Mouse (Mus musculus): Measurements from ENCODE around the gene Cog8. TPM values are rescaled to one million over a fixed set of nuclear protein-coding genes. Genes with fewer than 3 reads are reported as not detected.

Cog8 gene
- total RNA-seq, 1 experiment = 37.8 TPM

DNA sequence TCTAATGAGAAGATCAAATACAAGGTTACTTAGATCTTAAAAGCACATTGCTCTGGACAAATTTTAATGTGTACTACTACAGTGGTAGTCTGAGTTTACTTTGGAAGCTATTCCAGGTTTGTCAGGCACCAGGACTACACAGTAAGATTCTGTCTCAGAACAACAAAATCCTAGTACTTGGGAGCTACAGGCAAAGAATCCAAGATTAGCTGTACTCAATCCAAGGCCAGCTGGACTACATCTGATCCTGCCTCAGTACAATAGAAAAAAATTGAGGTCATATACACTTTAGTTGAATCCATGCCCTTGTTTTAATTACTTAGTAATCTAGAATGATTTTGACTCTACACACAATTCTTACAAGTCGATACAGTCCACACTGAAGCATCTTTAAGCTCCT is 41.6 kb downstream of the Cog8 start:
- in situ Hi-C loops (cut with MboI; ENCODE audit: low sequenced_read_pairs in 2 of 2, unreplicated experiment in 2 of 2) = no loop called here
- no peak for DNase-seq (ENCODE audit: low read depth, low spot score)
- no peak overlapping the region for H3K9ac ChIP-seq (ENCODE audit: insufficient read depth, low read depth, low read length, poor library complexity, severe bottlenecking)
- no peak overlapping the region for H3K4me3 ChIP-seq (ENCODE audit: insufficient read depth in 1 of 2, low read depth in 1 of 2, low read length in 2 of 2, poor library complexity in 1 of 2, severe bottlenecking in 1 of 2)
- H3K27ac ChIP-seq (ENCODE audit: insufficient read depth, low read depth, low read length, poor library complexity, severe bottlenecking) = no peak overlapping the region
- H3K4me1 ChIP-seq (ENCODE audit: control insufficient read depth in 2 of 2, insufficient read depth in 2 of 2, low read length in 2 of 2, poor library complexity in 1 of 2) = no peaks in the 10 kb centered on the region
- TF ChIP-seq MAFK (IDR thresholded peaks at IDR 0.05; ENCODE audit: insufficient read depth, low read depth, low read length) (no peak), CHD2 (IDR thresholded peaks at IDR 0.05; ENCODE audit: low read depth, low read length) (no peak), ZNF384 (IDR thresholded peaks at IDR 0.05; ENCODE audit: low read depth, low read length) (no peak), ZC3H11A (IDR thresholded peaks at IDR 0.05; ENCODE audit: borderline replicate concordance, low read depth, low read length) (no peak)
- H3K36me3 ChIP-seq (ENCODE audit: control insufficient read depth, insufficient read depth, low read length, poor library complexity, severe bottlenecking) = peaks cover 15% of the 10 kb centered on the region
- H3K9me3 ChIP-seq (ENCODE audit: control insufficient read depth, insufficient read depth, low read depth, low read length) = no peaks in the 10 kb centered on the region

DNA sequence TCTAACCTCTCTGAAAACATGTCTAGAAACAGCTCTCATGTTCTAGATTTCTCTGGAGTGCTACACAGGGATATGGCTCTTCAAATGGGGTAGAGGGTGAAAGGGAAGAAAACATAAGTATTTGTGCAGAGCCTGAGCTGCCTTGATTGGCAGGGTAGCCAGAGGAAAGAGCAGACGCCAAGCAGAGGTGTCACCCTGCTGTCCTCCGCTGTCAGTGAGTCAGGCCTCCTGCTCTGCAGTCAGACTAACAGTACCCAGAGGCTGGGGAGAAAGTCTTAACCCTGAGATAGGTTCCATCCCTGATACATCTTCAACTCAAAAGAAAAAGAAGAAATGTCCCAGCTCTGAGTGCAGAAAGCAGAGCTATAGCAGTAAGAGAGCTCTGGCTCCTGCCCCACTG is 43.8 kb downstream of the Cog8 start:
- Histone ChIP-seq H3K36me3 (ENCODE audit: control insufficient read depth, insufficient read depth, low read length, poor library complexity, severe bottlenecking) (peaks cover 30% of the 10 kb centered on the region), H3K9ac (ENCODE audit: insufficient read depth, low read depth, low read length, poor library complexity, severe bottlenecking) (no peak overlapping the region), H3K27ac (ENCODE audit: insufficient read depth, low read depth, low read length, poor library complexity, severe bottlenecking) (no peak overlapping the region), H3K4me3 (ENCODE audit: insufficient read depth in 1 of 2, low read depth in 1 of 2, low read length in 2 of 2, poor library complexity in 1 of 2, severe bottlenecking in 1 of 2) (no peak overlapping the region), H3K9me3 (ENCODE audit: control insufficient read depth, insufficient read depth, low read depth, low read length) (no peaks in the 10 kb centered on the region), H3K4me1 (ENCODE audit: control insufficient read depth in 2 of 2, insufficient read depth in 2 of 2, low read length in 2 of 2, poor library complexity in 1 of 2) (no peaks in the 10 kb centered on the region)
- TF ChIP-seq ZC3H11A (IDR thresholded peaks at IDR 0.05; ENCODE audit: borderline replicate concordance, low read depth, low read length) (no peak), CHD2 (IDR thresholded peaks at IDR 0.05; ENCODE audit: low read depth, low read length) (no peak), HCFC1 (IDR thresholded peaks at IDR 0.05; ENCODE audit: borderline replicate concordance, insufficient read depth, low read length) (no peak), ZNF384 (IDR thresholded peaks at IDR 0.05; ENCODE audit: low read depth, low read length) (no peak), MAFK (IDR thresholded peaks at IDR 0.05; ENCODE audit: insufficient read depth, low read depth, low read length) (no peak)
- in situ Hi-C loops (cut with MboI; ENCODE audit: low sequenced_read_pairs in 2 of 2, unreplicated experiment in 2 of 2) = no loop called here
- no peak for DNase-seq (ENCODE audit: low read depth, low spot score)

DNA sequence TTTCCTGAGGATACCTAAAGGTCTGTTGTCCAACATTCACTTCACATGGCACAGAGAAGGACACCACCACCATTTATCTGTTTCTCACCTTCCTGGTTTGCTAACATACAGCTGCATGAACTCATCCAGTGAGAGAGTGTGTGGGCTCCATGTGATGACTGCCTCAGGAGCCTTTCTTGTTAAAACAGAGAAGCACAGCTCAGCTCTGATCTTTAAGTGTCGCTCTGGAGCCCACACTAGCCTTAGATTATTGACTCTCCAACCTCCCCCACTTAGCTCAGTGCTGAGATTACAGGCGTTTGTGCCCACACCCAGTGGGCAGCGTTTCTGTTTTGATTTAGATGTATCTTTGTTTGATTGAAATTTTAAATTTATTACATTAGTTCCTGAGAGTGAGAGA is 48.7 kb downstream of the Cog8 start:
- in situ Hi-C loops (cut with MboI; ENCODE audit: low sequenced_read_pairs in 2 of 2, unreplicated experiment in 2 of 2) = no loop called here
- peaks cover 45% of the 10 kb centered on the region for H3K36me3 ChIP-seq (ENCODE audit: control insufficient read depth, insufficient read depth, low read length, poor library complexity, severe bottlenecking)
- TF ChIP-seq ZNF384 (IDR thresholded peaks at IDR 0.05; ENCODE audit: low read depth, low read length) (no peak), HCFC1 (IDR thresholded peaks at IDR 0.05; ENCODE audit: borderline replicate concordance, insufficient read depth, low read length) (no peak), CHD2 (IDR thresholded peaks at IDR 0.05; ENCODE audit: low read depth, low read length) (no peak), MAFK (IDR thresholded peaks at IDR 0.05; ENCODE audit: insufficient read depth, low read depth, low read length) (no peak), ZC3H11A (IDR thresholded peaks at IDR 0.05; ENCODE audit: borderline replicate concordance, low read depth, low read length) (no peak)
- DNase-seq (ENCODE audit: low read depth, low spot score) = no peak
- H3K9me3 ChIP-seq (ENCODE audit: control insufficient read depth, insufficient read depth, low read depth, low read length) = no peaks in the 10 kb centered on the region
- no peak overlapping the region for H3K9ac ChIP-seq (ENCODE audit: insufficient read depth, low read depth, low read length, poor library complexity, severe bottlenecking)
- no peaks in the 10 kb centered on the region for H3K4me1 ChIP-seq (ENCODE audit: control insufficient read depth in 2 of 2, insufficient read depth in 2 of 2, low read length in 2 of 2, poor library complexity in 1 of 2)
- no peak overlapping the region for H3K4me3 ChIP-seq (ENCODE audit: insufficient read depth in 1 of 2, low read depth in 1 of 2, low read length in 2 of 2, poor library complexity in 1 of 2, severe bottlenecking in 1 of 2)
- H3K27ac ChIP-seq (ENCODE audit: insufficient read depth, low read depth, low read length, poor library complexity, severe bottlenecking) = no peak overlapping the region

DNA sequence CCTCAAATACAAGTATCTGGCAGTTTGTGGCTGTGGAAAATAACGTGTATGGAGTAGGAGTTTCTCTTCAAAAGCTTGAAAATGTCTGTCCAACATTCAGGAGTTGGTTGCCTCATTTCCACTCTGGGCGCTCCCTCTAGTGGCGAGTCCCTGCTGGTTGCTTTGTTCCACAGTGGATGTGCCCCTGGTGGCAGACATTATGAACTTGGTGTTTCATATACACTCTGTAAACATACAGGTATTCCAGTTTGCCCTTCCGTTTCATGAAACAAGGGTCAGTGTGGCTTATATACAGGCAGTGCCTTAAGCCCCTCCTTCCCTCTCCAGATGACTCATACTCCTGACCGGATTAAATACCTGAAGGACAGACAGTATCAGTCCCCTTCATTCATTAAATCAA is 54.0 kb downstream of the Cog8 start:
- no peaks in the 10 kb centered on the region for H3K4me1 ChIP-seq (ENCODE audit: control insufficient read depth in 2 of 2, insufficient read depth in 2 of 2, low read length in 2 of 2, poor library complexity in 1 of 2)
- peak; percentile 79 for DNase-seq (ENCODE audit: low read depth, low spot score)
- H3K9ac ChIP-seq (ENCODE audit: insufficient read depth, low read depth, low read length, poor library complexity, severe bottlenecking) = no peak overlapping the region
- no peaks in the 10 kb centered on the region for H3K9me3 ChIP-seq (ENCODE audit: control insufficient read depth, insufficient read depth, low read depth, low read length)
- H3K4me3 ChIP-seq (ENCODE audit: insufficient read depth in 1 of 2, low read depth in 1 of 2, low read length in 2 of 2, poor library complexity in 1 of 2, severe bottlenecking in 1 of 2) = no peak overlapping the region
- no peak overlapping the region for H3K27ac ChIP-seq (ENCODE audit: insufficient read depth, low read depth, low read length, poor library complexity, severe bottlenecking)
- in situ Hi-C loops (cut with MboI; ENCODE audit: low sequenced_read_pairs in 2 of 2, unreplicated experiment in 2 of 2) = no loop called here
- TF ChIP-seq MAFK (IDR thresholded peaks at IDR 0.05; ENCODE audit: insufficient read depth, low read depth, low read length) = no peak
- TF ChIP-seq HCFC1 (IDR thresholded peaks at IDR 0.05; ENCODE audit: borderline replicate concordance, insufficient read depth, low read length) = 0 out of 2 replicates have a peak, but pooled peaks have one; percentile 50
- peak; percentile 52; the same call in 1 of the 2 replicates for TF ChIP-seq ZC3H11A (IDR thresholded peaks at IDR 0.05; ENCODE audit: borderline replicate concordance, low read depth, low read length)
- TF ChIP-seq ZNF384 (IDR thresholded peaks at IDR 0.05; ENCODE audit: low read depth, low read length) = 0 out of 2 replicates have a peak, but pooled peaks have one; percentile 44
- TF ChIP-seq CHD2 (IDR thresholded peaks at IDR 0.05; ENCODE audit: low read depth, low read length) = no peak
- H3K36me3 ChIP-seq (ENCODE audit: control insufficient read depth, insufficient read depth, low read length, poor library complexity, severe bottlenecking) = peaks cover 14% of the 10 kb centered on the region

DNA sequence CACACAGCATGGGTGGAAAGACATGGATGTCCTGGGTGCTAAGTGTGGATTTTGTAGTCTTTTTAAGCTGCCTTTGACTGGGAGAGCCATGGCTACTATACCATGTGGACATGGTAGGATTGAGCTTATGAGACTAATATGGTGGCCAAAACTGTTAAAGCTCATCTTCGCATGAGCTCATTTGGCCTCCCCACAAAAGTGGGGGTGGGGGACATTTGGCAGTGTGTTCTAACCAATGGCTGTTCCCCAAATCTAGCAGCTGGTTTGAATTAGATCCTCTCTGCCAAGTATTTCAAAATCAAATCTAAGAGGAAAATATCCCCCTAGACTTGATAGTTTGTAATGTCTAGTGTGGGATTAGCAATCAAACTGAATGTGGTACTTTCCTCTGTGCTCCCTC is 57.4 kb downstream of the Cog8 start:
- H3K9me3 ChIP-seq (ENCODE audit: control insufficient read depth, insufficient read depth, low read depth, low read length) = no peaks in the 10 kb centered on the region
- H3K36me3 ChIP-seq (ENCODE audit: control insufficient read depth, insufficient read depth, low read length, poor library complexity, severe bottlenecking) = peaks cover 7% of the 10 kb centered on the region
- DNase-seq (ENCODE audit: low read depth, low spot score) = no peak
- H3K4me1 ChIP-seq (ENCODE audit: control insufficient read depth in 2 of 2, insufficient read depth in 2 of 2, low read length in 2 of 2, poor library complexity in 1 of 2) = no peaks in the 10 kb centered on the region
- in situ Hi-C loops (cut with MboI; ENCODE audit: low sequenced_read_pairs in 2 of 2, unreplicated experiment in 2 of 2) = no loop called here
- H3K4me3 ChIP-seq (ENCODE audit: insufficient read depth in 1 of 2, low read depth in 1 of 2, low read length in 2 of 2, poor library complexity in 1 of 2, severe bottlenecking in 1 of 2) = no peak overlapping the region
- TF ChIP-seq HCFC1 (IDR thresholded peaks at IDR 0.05; ENCODE audit: borderline replicate concordance, insufficient read depth, low read length) (no peak), MAFK (IDR thresholded peaks at IDR 0.05; ENCODE audit: insufficient read depth, low read depth, low read length) (no peak), CHD2 (IDR thresholded peaks at IDR 0.05; ENCODE audit: low read depth, low read length) (no peak), ZC3H11A (IDR thresholded peaks at IDR 0.05; ENCODE audit: borderline replicate concordance, low read depth, low read length) (no peak), ZNF384 (IDR thresholded peaks at IDR 0.05; ENCODE audit: low read depth, low read length) (no peak)
- H3K9ac ChIP-seq (ENCODE audit: insufficient read depth, low read depth, low read length, poor library complexity, severe bottlenecking) = no peak overlapping the region
- H3K27ac ChIP-seq (ENCODE audit: insufficient read depth, low read depth, low read length, poor library complexity, severe bottlenecking) = no peak overlapping the region
